Mouse (Mus musculus) testis, adult 2 months (tissue): Measurements from ENCODE around the gene Ubxn1.

Source experiments
- CTCF ChIP-seq: fragments of 200-500 bp; IDR thresholded peaks from 2 replicates; pipeline ENCODE4 v1.5.1; 2012; ENCODE audit warnings: low read depth, mild to moderate bottlenecking, inconsistent platforms, low read length, moderate library complexity; ENCODE audit not compliant: control insufficient read depth, insufficient read depth, insufficient replicate concordance
- POLR2A ChIP-seq: fragments of 200-500 bp; IDR thresholded peaks from 2 replicates; pipeline ENCODE4 v1.6.1; 2012; ENCODE audit warnings: low read depth, mild to moderate bottlenecking, inconsistent platforms, low read length, moderate library complexity; ENCODE audit not compliant: control insufficient read depth

GRCm38 (mm10) chr19:8831262-8831661 is 40.0 kb upstream of the Ubxn1 start:
- no peak for TF ChIP-seq POLR2A
- TF ChIP-seq CTCF = no peak
